Mouse (Mus musculus) heart, postnatal 4 days (tissue): ENCODE data around the gene Tcl1. TPM values are rescaled to one million over a fixed set of nuclear protein-coding genes. Genes with fewer than 3 reads are reported as not detected.
A peak's percentile ranks its signal among the peaks of the same experiment; 100 is the strongest.
"Not testable (repeated sequence)": the region's sequence is repeated elsewhere in the genome, so short reads cannot be mapped to it uniquely, and the experiment has no call there.

Source experiments
- DNase-seq: peaks from one replicate; pipeline ENCODE4 v3.0.0; 2021
- total RNA-seq, 2 experiments: library from RNA; stranded (reverse); gene quantifications; 2 replicates each; pipeline ENCODE4 v1.2.3; 2021

The Tcl1 gene
- total RNA-seq, 2 experiments from 2014 or later, result not detected

- not testable (repeated sequence) for DNase-seq
These were observed 46.5 kb downstream of the Tcl1 start, which contains the start of gene Tcl1b5 for GRCm38 (mm10) chr12:105176044-105176443. Tcl1b5 (plus strand) TSS chr12:105176344.

GRCm38 (mm10) chr12:105174318-105174717 lies 48.3 kb downstream of the Tcl1 start:
- DNase-seq, result peak; percentile 69

GRCm38 (mm10) chr12:105173366-105173765 lies 49.2 kb downstream of the Tcl1 start:
- DNase-seq, result no peak

Other genes starting within 250 kb of the Tcl1 start
- gene Syne3, start 213.0 kb downstream of the Tcl1 start, total RNA-seq, result 1 to 10 TPM; 7.3 to 7.8 TPM
- 10 to 100 TPM; 81.2 to 82.0 TPM for gene Glrx5, start 190.1 kb downstream of the Tcl1 start, total RNA-seq
- not detected for gene Tcl1b2, start 76.8 kb downstream of the Tcl1 start, total RNA-seq
- gene Tcl1b1, start 63.1 kb downstream of the Tcl1 start, total RNA-seq, result not detected
- gene Tcl1b5, start 46.4 kb downstream of the Tcl1 start, total RNA-seq, result not detected
- not detected for gene Tcl1b3, start 31.8 kb downstream of the Tcl1 start, total RNA-seq
- gene Tcl1b4, start 20.8 kb downstream of the Tcl1 start, total RNA-seq, result not detected
- not detected for gene Tunar, start 111.1 kb upstream of the Tcl1 start, total RNA-seq
- 1 to 10 TPM; 1.0 to 1.2 TPM for gene D430019H16Rik, start 231.1 kb upstream of the Tcl1 start, total RNA-seq